Mouse (Mus musculus) left cerebral cortex, adult 2 months (tissue): ENCODE data around the gene St8sia6. TPM values are rescaled to one million over a fixed set of nuclear protein-coding genes. Genes with fewer than 3 reads are reported as not detected.
"Not testable (repeated sequence)": the region's sequence is repeated elsewhere in the genome, so short reads cannot be mapped to it uniquely, and the experiment has no call there.

Experiments
- DNase-seq, 2 experiments: peaks; one replicate each; pipeline ENCODE4 v3.0.0; 2021 to 2022; ENCODE audit warnings: low spot score in 2 of 2, mixed read lengths in 1 of 2; ENCODE audit errors: extremely low spot score in 1 of 2
- H3K27ac ChIP-seq: fragments of 200-600 bp; 2 replicates; pipeline ENCODE4 v1.8.1; 2022
- H3K4me3 ChIP-seq: fragments of 200-600 bp; 2 replicates; pipeline ENCODE4 v1.8.1; 2022
- CTCF ChIP-seq: fragments of 200-600 bp; IDR thresholded peaks from 2 replicates; pipeline ENCODE4 v1.8.1; 2022; ENCODE audit warnings: antibody characterized with exemption, mild to moderate bottlenecking, moderate library complexity
- intact Hi-C: fragments of 180-260 bp; cut with DNase I; formaldehyde crosslinking; loops from one replicate; pipeline ENCODE4 v1.15.1; 2025
- total RNA-seq, 2 experiments: library from RNA; stranded (reverse); gene quantifications; 2 replicates each; pipeline ENCODE4 v1.2.3; 2021

Gene St8sia6
- total RNA-seq, 2 experiments from 2014 or later: 0.79 to 0.84 TPM

- TF ChIP-seq CTCF: no peak; the same call in 1 of the 2 replicates
- Histone ChIP-seq H3K27ac (no peak overlapping the region), H3K4me3 (no peak overlapping the region)
- DNase-seq: no peak
- intact Hi-C loops: no loop called here
Observed at GRCm38 (mm10) chr2:13789365-13789764, 4.5 kb downstream of the St8sia6 start.

DNA sequence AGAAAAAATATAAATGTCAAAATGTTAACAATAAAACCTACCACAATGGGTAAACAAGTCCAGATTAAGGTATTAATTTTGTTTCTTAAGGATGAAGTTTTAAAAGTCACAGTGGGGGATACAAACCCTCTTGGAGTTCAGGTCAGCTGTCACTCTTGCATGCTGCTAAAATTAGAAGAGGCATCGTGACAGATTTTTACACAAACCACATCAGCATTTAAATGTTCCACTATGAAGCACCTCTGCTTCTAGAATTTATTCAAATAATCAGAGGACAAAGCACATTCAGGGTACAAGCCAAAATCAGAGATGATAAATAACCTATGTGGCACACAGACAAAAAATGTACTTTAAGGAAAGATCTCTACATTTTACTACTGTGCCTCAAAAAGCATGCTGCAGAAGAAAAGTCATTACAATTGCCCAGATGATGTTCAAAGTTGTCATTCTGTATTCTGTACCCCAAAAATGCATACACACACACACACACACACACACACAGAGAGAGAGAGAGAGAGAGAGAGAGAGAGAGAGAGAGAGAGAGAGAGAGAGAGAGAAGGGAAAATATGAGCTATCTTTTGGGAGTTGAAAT is 7.2 kb downstream of the St8sia6 start:
- Histone ChIP-seq H3K27ac (no peak overlapping the region), H3K4me3 (no peak overlapping the region)
- no peak for TF ChIP-seq CTCF
- intact Hi-C loops: no loop called here
- no peak for DNase-seq

DNA sequence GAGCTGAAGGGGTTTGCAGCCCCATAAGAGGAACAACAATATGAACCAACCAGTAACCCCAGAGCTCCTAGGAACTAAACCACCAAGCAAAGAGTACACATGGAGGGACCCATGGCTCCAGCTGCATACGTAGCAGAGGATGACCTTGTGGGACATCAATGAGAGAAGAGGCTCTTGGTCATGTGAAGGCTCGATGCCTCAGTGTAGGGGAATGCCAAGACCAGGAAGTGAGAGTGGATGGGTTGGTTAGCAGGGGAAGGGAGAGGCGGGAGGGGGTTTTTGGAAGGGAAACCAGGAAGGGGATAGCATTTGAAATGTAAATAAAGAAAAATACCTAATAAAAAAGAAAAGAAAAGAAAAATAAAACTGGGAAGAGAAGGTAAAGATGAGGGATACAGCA is 7.9 kb downstream of the St8sia6 start:
- intact Hi-C loops, H3K4me3 ChIP-seq, H3K27ac ChIP-seq, DNase-seq: not testable (repeated sequence)

DNA sequence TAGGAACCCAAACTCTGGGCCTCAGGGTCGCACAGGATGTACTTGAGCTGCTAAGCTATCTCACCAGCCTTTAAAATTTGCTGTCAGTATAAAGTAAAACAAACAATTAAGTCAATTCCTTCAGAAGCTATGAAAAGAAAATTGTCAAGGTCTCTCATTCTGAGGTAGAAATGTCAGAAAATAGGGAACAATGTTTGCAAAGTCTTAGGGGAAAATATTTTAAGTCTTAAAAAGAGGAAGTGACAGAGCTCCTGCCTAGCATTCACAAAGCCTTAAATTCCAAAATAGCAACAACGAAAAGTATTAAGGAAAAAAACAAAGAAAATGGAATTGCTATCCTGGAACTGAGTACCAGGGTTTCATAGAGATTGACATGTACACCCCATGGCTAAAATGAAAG is 8.6 kb downstream of the St8sia6 start:
- Histone ChIP-seq H3K27ac (no peak overlapping the region), H3K4me3 (no peak overlapping the region)
- intact Hi-C loops: no loop called here
- DNase-seq: no peak
- TF ChIP-seq CTCF: no peak

GRCm38 (mm10) chr2:13784448-13784847 is 9.4 kb downstream of the St8sia6 start:
- no peak for TF ChIP-seq CTCF
- intact Hi-C loops: no loop called here

DNA sequence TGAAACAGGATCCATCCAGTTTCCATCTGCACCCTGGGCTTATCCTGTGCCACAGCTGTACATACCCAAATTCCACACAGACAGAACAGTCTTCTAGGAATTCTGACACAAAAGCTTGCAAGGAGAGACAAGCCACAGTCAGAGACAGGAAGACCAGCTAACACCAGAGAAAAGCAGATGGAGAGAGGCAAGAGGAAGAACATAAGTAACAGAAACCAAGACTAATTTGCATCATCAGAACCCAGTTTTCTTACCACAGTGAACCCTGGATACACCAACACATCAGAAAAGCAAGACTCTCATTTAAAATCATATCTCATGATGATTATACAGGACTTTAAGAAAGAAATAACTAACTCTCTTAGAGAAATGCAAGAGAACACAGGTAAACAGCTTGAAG is 16.8 kb downstream of the St8sia6 start:
- intact Hi-C loops: no loop called here
- Histone ChIP-seq H3K27ac (no peak overlapping the region), H3K4me3 (no peak overlapping the region)
- TF ChIP-seq CTCF: no peak
- DNase-seq: no peak

More at GRCm38 (mm10) chr2:13784448-13784847, 9.4 kb downstream of the St8sia6 start:
- Histone ChIP-seq H3K27ac (no peak overlapping the region), H3K4me3 (no peak overlapping the region)
- no peak for DNase-seq

GRCm38 (mm10) chr2:13776453-13776852 is 17.4 kb downstream of the St8sia6 start:
- H3K27ac ChIP-seq: no peak overlapping the region
- TF ChIP-seq CTCF: no peak
- intact Hi-C loops: no loop called here
- no peak overlapping the region for H3K4me3 ChIP-seq
- DNase-seq: no peak

- intact Hi-C loops: no loop called here
Observed at GRCm38 (mm10) chr2:13775056-13775455, 18.8 kb downstream of the St8sia6 start.

GRCm38 (mm10) chr2:13768524-13768923 is 25.3 kb downstream of the St8sia6 start:
- intact Hi-C loops: no loop called here
- H3K27ac ChIP-seq: no peak overlapping the region
- H3K4me3 ChIP-seq: no peak overlapping the region
- no peak for DNase-seq
- no peak for TF ChIP-seq CTCF

More at GRCm38 (mm10) chr2:13775056-13775455, 18.8 kb downstream of the St8sia6 start:
- TF ChIP-seq CTCF: no peak
- Histone ChIP-seq H3K4me3 (no peak overlapping the region), H3K27ac (no peak overlapping the region)
- no peak for DNase-seq

GRCm38 (mm10) chr2:13767532-13768411 is 26.1 kb downstream of the St8sia6 start:
- TF ChIP-seq CTCF: no peak
- intact Hi-C loops: no loop called here
- no peak overlapping the region for H3K4me3 ChIP-seq
- no peak overlapping the region for H3K27ac ChIP-seq
- no peak for DNase-seq

DNA sequence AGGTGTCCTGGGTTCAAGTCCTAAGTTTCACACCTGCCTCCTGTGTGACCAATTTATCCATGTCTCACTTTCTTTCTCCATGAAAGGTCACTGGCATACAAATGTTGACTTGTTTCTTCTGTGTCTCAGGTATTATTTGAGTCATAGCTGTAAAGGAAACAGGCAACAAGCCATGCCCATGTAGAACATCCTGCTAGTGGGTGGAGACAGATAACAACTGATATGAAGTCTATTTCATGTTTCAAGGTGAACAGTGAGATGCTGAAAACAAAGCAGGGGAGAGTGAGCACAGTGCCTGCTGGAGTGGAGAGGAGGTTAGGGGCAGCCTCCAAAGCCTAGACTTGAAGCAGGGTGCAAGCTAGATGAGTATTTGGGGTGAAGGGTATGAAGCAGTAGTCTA is 33.5 kb downstream of the St8sia6 start:
- intact Hi-C loops: no loop called here
- no peak for DNase-seq
- Histone ChIP-seq H3K27ac (no peak overlapping the region), H3K4me3 (no peak overlapping the region)
- no peak for TF ChIP-seq CTCF

- intact Hi-C loops: no loop called here
- no peak for TF ChIP-seq CTCF
- Histone ChIP-seq H3K27ac (no peak overlapping the region), H3K4me3 (no peak overlapping the region)
- DNase-seq: no peak
Observed at GRCm38 (mm10) chr2:13757412-13757811, 36.5 kb downstream of the St8sia6 start.
